Mouse (Mus musculus) E14TG2a.4 (cell line): ENCODE measurements around the gene Alb.

Experiments used
- CTCF ChIP-seq: conservative IDR thresholded peaks from 2 replicates; pipeline ENCODE4 v1.5.1; 2014; ENCODE audit warnings: low read length
- NANOG ChIP-seq: IDR thresholded peaks from 2 replicates; pipeline ENCODE4 v1.6.1; 2014; ENCODE audit warnings: borderline replicate concordance, low read length, mixed read lengths

- no peak for TF ChIP-seq CTCF
- TF ChIP-seq NANOG, result no peak
Measured at GRCm38 (mm10) chr5:90507411-90507949, 46.8 kb downstream of the Alb start.
